Mouse (Mus musculus): Measurements from ENCODE around the gene Hpse2. TPM values are rescaled to one million over a fixed set of nuclear protein-coding genes. Genes with fewer than 3 reads are reported as not detected.
"Not testable (repeated sequence)": the region's sequence is repeated elsewhere in the genome, so short reads cannot be mapped to it uniquely, and the experiment has no call there.

Gene Hpse2
- polyA plus RNA-seq, 1 experiment from 2014 or later: 0.08 TPM

DNA sequence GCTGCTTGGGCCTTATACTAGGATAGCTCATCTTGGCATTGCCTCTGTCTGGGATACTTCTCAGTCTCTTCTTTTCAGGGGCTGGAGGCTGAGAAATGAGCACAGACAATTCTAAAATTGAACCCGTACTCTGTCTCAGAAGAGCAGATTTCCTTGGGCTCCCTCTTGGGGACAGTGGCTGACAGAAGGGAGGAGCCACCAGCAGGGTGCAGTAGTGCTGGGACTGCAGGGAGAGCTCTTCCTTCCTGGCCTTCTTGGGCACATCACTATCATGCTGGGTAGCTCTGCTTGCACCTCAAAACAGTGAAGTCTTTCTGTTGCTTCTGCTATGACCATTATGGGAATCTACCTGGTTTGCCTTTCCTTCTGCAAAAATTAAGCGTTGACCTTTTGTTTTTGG lies 603.0 kb downstream of the Hpse2 start:
- H3K27ac ChIP-seq (replicated peaks): no peak overlapping the region
- no peak overlapping the region for H3K4me3 ChIP-seq
- no peaks in the 10 kb centered on the region for H3K36me3 ChIP-seq
- peaks cover 12% of the 10 kb centered on the region; the same call in 1 of the 2 replicates for H3K4me1 ChIP-seq (replicated peaks)
- H3K9ac ChIP-seq: no peak overlapping the region
- H3K27me3 ChIP-seq: peaks cover 5% of the 10 kb centered on the region; the same call in 1 of the 2 replicates
- no peak for ATAC-seq (ENCODE audit: low read depth)
- 39% methylated on average over 2 of the region's 2 CpGs for WGBS
- H3K4me2 ChIP-seq: no peak overlapping the region
- H3K9me3 ChIP-seq: no peaks in the 10 kb centered on the region

DNA sequence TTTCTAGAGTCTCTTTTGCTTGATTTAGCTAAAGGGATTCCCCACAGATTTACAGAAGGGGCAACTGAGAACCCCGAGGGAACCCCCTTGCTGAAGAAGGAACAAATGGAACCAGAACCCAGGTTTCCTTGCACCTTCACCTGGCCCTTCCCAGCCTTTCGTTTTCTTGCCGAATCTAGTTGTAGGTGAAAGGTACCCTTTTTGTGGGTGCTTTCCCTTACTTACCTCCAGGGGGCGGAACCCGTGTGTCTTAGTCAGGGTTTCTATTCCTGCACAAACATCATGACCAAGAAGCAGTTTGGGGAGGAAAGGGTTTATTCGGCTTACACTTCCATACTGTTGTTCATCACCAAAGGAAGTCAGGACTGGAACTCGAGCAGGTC lies 608.0 kb downstream of the Hpse2 start:
- H3K27me3 ChIP-seq; H3K9me3 ChIP-seq; H3K36me3 ChIP-seq; ATAC-seq (ENCODE audit: low read depth); H3K4me1 ChIP-seq (replicated peaks): not testable (repeated sequence)
- H3K9ac ChIP-seq: peak overlapping the region; percentile 79
- H3K27ac ChIP-seq (replicated peaks): peak overlapping the region; percentile 89
- peak overlapping the region; percentile 60 for H3K4me2 ChIP-seq
- 60% methylated on average over 7 of the region's 7 CpGs for WGBS
- peak overlapping the region; percentile 60 for H3K4me3 ChIP-seq

DNA sequence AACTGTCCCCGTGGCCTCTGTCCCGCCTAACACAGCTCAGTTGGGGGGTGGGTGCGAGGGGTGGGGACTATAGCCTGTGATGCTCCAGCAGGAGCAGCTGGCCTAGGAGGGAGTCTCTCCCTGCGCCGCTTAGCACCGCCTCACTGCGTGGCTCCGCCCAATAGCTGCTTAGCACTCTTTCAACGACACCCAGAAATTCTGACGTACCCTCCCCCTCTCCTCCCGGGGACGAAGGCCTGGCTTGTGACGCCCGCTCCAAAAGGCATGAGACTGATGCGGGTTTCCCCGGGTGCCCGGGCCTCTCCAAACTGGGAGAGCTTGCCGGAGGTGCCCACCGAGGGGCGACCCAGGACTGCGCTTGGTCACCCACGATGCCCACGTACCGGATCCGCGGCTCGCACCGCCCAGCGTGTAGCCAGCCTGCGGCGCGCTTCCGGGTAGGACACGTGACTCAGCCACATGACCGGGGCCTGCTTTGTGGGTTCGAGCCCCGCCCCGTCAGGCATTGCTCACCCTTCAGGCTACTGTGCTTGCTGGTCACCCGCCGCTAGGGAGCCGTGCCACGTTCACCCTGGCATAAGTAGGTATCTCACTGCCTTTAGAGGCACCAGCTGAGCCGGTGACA lies 608.5 kb downstream of the Hpse2 start, which contains the start of gene Hps1:
Gene Hps1, minus strand, starts transcription at position 448 of the 625 bp plus-strand sequence.
- H3K36me3 ChIP-seq: no peaks in the 10 kb centered on the region
- H3K27me3 ChIP-seq: no peaks in the 10 kb centered on the region
- ATAC-seq (ENCODE audit: low read depth): peak; percentile 98
- H3K4me3 ChIP-seq: peak within 1 kb of the TSS; percentile 60
- H3K9ac ChIP-seq: peak within 1 kb of the TSS; percentile 79
- H3K27ac ChIP-seq (replicated peaks): peak within 1 kb of the TSS; percentile 89
- peak within 1 kb of the TSS; percentile 60 for H3K4me2 ChIP-seq
- H3K9me3 ChIP-seq: no peaks in the 10 kb centered on the region; the same call in 1 of the 2 replicates
- WGBS: under 1% methylated on average over 43 of the region's 43 CpGs
- peaks cover 9% of the 10 kb centered on the region for H3K4me1 ChIP-seq (replicated peaks)

DNA sequence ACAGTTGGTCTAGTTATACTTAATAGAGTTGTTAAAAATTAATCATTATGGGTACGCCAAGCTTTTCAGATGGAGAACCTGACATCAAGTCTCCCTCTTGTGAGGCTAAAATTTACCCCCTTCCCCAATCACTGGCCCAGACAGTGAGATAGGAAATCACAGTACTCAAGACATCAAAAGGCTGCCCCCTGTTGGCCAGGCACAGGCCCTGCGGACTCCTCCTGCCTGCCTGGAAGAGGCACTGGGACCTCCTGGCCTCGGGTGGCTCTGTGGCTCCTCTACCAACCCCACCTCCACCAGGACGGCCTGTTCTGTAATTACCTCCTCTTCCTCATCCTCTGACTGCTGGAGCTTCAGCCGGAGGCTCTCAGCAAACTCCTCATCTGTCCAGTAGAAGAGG lies 610.4 kb downstream of the Hpse2 start:
- no peaks in the 10 kb centered on the region for H3K36me3 ChIP-seq
- H3K27ac ChIP-seq (replicated peaks): no peak overlapping the region
- no peak overlapping the region for H3K9ac ChIP-seq
- peaks cover 9% of the 10 kb centered on the region for H3K4me1 ChIP-seq (replicated peaks)
- ATAC-seq (ENCODE audit: low read depth): no peak
- H3K4me2 ChIP-seq: no peak overlapping the region
- no peak overlapping the region for H3K4me3 ChIP-seq
- WGBS: 84% methylated on average over 5 of the region's 5 CpGs
- H3K9me3 ChIP-seq: no peaks in the 10 kb centered on the region; the same call in 1 of the 2 replicates
- no peaks in the 10 kb centered on the region for H3K27me3 ChIP-seq

DNA sequence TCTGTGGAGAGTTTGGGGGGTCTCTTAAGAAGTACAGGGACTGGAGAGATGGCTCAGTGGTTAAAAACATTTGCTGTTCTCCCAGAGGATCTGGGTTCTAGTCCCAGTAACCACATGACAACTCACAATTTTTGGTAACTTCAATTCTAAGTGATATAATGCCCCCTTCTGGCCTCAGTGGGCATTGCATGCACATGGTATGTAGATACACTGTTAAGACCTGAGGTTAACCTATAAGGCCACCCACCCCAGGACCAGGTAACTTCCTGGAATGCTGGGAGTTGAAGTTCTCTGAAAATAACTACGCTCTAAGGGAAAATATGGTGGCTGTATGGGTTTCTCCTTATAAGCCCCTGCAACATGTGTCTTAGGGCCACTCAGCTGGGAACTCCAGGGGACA lies 611.3 kb downstream of the Hpse2 start:
- WGBS: 100% methylated on average over 1 of the region's 1 CpGs
- H3K9me3 ChIP-seq: no peaks in the 10 kb centered on the region; the same call in 1 of the 2 replicates
- H3K36me3 ChIP-seq: no peaks in the 10 kb centered on the region
- no peaks in the 10 kb centered on the region for H3K27me3 ChIP-seq
- H3K9ac ChIP-seq: no peak overlapping the region
- H3K4me1 ChIP-seq (replicated peaks): peaks cover 9% of the 10 kb centered on the region
- H3K4me2 ChIP-seq: no peak overlapping the region
- no peak for ATAC-seq (ENCODE audit: low read depth)
- H3K4me3 ChIP-seq: no peak overlapping the region
- H3K27ac ChIP-seq (replicated peaks): no peak overlapping the region

DNA sequence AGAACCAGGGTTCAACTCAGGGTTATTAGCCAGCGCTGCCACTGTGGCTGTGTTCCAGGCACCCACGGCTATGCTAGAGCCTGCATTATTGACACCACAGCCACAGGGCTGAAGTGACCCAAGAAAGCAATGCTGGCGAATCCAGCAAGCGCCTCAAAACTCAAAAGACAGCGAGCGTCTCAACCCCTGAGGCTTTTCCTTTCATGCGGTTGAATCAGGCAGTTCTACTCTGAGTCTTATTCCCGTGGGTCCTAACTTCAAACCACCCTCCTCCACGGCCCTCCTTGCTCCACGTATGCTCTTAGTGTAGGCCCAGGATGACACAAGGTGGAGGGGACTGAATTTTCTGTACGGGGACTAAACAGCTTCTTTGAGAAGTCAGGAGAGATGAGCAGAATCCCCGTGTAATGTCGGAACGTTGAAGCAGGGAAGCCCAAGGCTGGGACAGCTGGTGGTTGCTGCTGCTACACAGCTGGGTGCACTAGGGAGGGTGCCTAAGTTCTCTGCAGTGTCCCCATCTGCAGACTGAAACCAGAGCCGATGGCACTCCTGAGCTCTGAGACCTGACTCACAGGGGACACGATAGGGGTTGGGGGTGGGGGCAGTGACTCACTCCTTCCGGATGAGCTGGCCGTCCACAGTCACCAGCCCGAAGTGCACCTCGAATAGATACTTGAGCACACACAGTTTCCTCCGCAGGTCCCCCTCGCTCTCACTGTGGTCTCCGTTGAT lies 617.8 kb downstream of the Hpse2 start:
- no peak for ATAC-seq (ENCODE audit: low read depth)
- Histone ChIP-seq H3K36me3 (peaks cover 17% of the 10 kb centered on the region), H3K27me3 (no peaks in the 10 kb centered on the region; the same call in 1 of the 2 replicates), H3K4me3 (no peak overlapping the region), H3K4me2 (no peak overlapping the region), H3K27ac (replicated peaks) (no peak overlapping the region), H3K9ac (no peak overlapping the region), H3K9me3 (no peaks in the 10 kb centered on the region), H3K4me1 (replicated peaks) (peaks cover 7% of the 10 kb centered on the region; the same call in 1 of the 2 replicates)
- WGBS: 84% methylated on average over 23 of the region's 23 CpGs

DNA sequence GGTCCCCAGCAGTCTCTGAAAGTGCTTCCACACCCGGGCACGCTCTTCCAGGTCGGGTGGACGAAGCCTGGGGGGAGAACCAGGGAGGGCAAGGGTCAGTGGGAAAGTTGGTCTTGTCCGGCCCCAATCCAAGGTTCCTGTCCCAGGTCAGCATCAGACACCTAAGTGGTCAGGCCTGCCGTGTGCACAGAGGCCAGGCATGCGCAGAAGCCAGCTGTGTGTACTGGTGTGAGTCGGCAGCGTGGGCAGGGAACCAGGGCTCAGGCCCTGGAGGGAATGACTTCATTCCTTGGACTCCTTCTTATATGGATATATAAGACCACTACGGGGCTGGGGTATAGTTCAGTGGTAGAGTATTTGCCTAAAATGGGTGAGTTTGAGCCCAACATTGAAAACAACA lies 618.5 kb downstream of the Hpse2 start:
- WGBS: 90% methylated on average over 10 of the region's 10 CpGs

DNA sequence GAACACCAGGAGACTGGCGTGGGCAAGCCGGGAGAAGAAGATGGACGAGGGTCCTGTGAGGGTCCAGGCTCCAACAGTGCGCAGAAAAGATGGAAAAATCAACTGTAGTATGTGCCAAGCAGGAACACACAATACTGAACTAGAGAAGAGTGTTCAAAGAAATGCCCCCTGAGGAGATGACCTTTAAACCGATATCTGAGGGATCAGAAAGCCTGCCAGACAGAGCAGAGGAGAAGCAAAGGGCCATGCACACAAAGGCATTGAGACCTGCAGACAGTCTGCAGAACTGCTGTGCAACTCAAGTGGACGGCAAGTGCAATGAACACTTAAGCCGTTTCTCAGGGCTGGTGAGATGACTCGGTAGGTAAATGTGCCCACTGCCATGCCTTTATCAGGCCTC lies 620.8 kb downstream of the Hpse2 start:
- no peaks in the 10 kb centered on the region for H3K9me3 ChIP-seq

More for the DNA sequence above, 618.5 kb downstream of the Hpse2 start:
- H3K27ac ChIP-seq (replicated peaks): no peak overlapping the region
- H3K36me3 ChIP-seq: peaks cover 17% of the 10 kb centered on the region
- no peak for ATAC-seq (ENCODE audit: low read depth)
- no peak overlapping the region for H3K4me3 ChIP-seq
- H3K4me1 ChIP-seq (replicated peaks): peaks cover 7% of the 10 kb centered on the region; the same call in 1 of the 2 replicates
- H3K9ac ChIP-seq: no peak overlapping the region
- H3K27me3 ChIP-seq: no peaks in the 10 kb centered on the region; the same call in 1 of the 2 replicates
- H3K4me2 ChIP-seq: no peak overlapping the region
- H3K9me3 ChIP-seq: no peaks in the 10 kb centered on the region

DNA sequence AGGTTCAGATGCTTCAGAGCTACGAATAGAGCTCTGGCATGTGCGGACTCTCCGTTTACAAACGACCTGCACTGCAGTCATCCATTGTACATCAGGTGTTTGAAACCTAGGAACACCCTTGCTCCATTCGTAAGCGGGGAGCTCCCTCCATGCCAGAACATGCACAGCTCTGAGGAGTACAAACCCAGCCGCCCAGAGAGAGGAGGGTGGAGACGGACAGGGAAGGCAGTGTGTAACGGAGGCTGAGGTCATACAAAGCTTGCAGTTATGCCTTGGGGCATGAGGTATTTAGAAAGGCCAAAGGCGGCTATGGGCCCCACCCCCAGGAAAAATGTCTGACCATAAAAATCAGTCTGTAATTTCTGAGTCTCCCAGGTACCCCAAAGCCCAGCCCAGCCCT lies 623.8 kb downstream of the Hpse2 start:
- Histone ChIP-seq H3K27me3 (no peaks in the 10 kb centered on the region; the same call in 1 of the 2 replicates), H3K9ac (no peak overlapping the region), H3K36me3 (peaks cover 5% of the 10 kb centered on the region), H3K9me3 (no peaks in the 10 kb centered on the region), H3K4me3 (no peak overlapping the region), H3K4me1 (replicated peaks) (peaks cover 7% of the 10 kb centered on the region; the same call in 1 of the 2 replicates), H3K4me2 (no peak overlapping the region), H3K27ac (replicated peaks) (no peak overlapping the region)
- 77% methylated on average over 10 of the region's 10 CpGs for WGBS
- no peak for ATAC-seq (ENCODE audit: low read depth)

More for the DNA sequence above, 620.8 kb downstream of the Hpse2 start:
- no peak overlapping the region for H3K4me3 ChIP-seq
- no peak overlapping the region for H3K4me2 ChIP-seq
- H3K36me3 ChIP-seq: peaks cover 17% of the 10 kb centered on the region
- no peaks in the 10 kb centered on the region; the same call in 1 of the 2 replicates for H3K27me3 ChIP-seq
- WGBS: 47% methylated on average over 8 of the region's 8 CpGs
- peaks cover 7% of the 10 kb centered on the region; the same call in 1 of the 2 replicates for H3K4me1 ChIP-seq (replicated peaks)
- no peak overlapping the region for H3K9ac ChIP-seq
- ATAC-seq (ENCODE audit: low read depth): no peak
- H3K27ac ChIP-seq (replicated peaks): no peak overlapping the region

DNA sequence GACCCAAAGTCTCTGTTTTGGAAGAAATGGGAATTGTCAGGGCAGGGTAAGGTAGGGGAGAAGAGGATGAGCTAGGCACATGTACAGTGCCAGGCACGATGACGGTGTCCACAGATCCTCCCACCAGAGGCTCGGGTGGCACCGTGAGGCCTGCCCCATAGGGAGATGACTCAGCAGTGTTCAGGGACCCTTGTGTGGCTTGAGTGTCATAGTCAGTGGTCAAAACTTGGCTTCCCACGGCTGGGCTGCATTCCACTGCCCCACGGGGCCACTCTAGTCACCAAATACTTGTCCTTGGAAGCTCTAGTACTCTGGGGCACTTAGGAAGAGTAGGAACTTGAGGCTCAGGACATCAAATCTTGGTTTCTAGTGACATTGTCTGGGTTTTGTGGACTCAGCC lies 631.5 kb downstream of the Hpse2 start:
- Histone ChIP-seq H3K27ac (replicated peaks) (no peak overlapping the region), H3K4me1 (replicated peaks) (peaks cover 28% of the 10 kb centered on the region), H3K9me3 (no peaks in the 10 kb centered on the region), H3K36me3 (no peaks in the 10 kb centered on the region), H3K9ac (no peak overlapping the region), H3K4me2 (no peak overlapping the region), H3K27me3 (no peaks in the 10 kb centered on the region), H3K4me3 (no peak overlapping the region)
- WGBS: 84% methylated on average over 6 of the region's 6 CpGs
- ATAC-seq (ENCODE audit: low read depth): no peak

DNA sequence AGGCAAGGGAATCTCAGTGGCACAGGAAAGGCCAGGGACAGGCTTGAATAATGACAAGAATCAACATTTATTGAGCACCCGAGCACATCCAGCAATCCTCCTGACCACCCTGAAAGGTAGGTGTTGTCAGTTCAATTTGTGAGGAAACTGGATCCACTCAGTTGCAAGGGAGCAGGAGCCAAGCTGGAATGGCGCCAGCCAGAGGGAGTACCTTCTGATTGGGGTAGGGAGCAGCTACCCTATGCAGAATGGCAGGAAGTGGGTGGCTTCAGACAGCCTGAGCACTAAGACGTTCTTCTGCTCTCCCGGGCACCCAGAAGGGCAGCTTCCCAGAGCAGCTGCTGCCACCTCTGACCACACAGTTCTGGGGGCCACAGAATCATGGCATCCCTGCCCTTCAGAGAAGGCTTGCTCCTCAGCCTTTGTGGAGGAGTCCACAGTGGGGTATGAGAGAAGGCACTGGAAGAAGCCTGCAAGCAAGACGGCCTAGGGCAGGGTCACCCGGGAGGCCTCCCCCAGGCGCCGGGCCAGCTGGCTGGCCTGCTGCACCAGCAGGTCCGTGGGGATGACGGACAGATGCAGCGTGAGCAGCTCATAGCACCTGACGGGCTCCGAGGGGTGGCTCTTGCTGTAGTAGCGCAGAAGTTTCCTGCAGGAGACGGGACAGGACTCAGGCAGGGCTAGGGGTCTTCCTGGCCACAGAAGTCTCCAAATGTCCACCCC lies 632.8 kb downstream of the Hpse2 start:
- H3K4me2 ChIP-seq: no peak overlapping the region
- no peak overlapping the region for H3K27ac ChIP-seq (replicated peaks)
- H3K4me3 ChIP-seq: no peak overlapping the region
- H3K9me3 ChIP-seq: no peaks in the 10 kb centered on the region
- no peaks in the 10 kb centered on the region for H3K36me3 ChIP-seq
- ATAC-seq (ENCODE audit: low read depth): no peak
- 71% methylated on average over 15 of the region's 15 CpGs for WGBS
- H3K9ac ChIP-seq: no peak overlapping the region
- H3K27me3 ChIP-seq: no peaks in the 10 kb centered on the region
- H3K4me1 ChIP-seq (replicated peaks): peaks cover 31% of the 10 kb centered on the region
